Mouse (Mus musculus): ENCODE results near the gene Exoc6b. TPM values are rescaled to one million over a fixed set of nuclear protein-coding genes. Genes with fewer than 3 reads are reported as not detected.
A peak's percentile ranks its signal among the peaks of the same experiment; 100 is the strongest.

The Exoc6b gene
- polyA plus RNA-seq, 1 experiment = 0.56 TPM

GRCm38 (mm10) chr6:84661451-84662112, 407.7 kb downstream of the Exoc6b start:
- Histone ChIP-seq H3K4me3 (replicated peaks) (peak overlapping the region; percentile 26), H3K27me3 (replicated peaks) (no peaks in the 10 kb centered on the region), H3K36me3 (replicated peaks; ENCODE audit: low read length) (no peaks in the 10 kb centered on the region), H3K4me1 (peaks cover 11% of the 10 kb centered on the region), H3K9me3 (no peaks in the 10 kb centered on the region)
- no peak for TF ChIP-seq GATA1 (IDR thresholded peaks at IDR 0.05; ENCODE audit: borderline replicate concordance, low read length)
- TF ChIP-seq FLI1 (IDR thresholded peaks at IDR 0.05; ENCODE audit: low read length) = no peak

- peaks cover 11% of the 10 kb centered on the region for H3K4me1 ChIP-seq
- no peaks in the 10 kb centered on the region for H3K9me3 ChIP-seq
- TF ChIP-seq FLI1 (IDR thresholded peaks at IDR 0.05; ENCODE audit: low read length) = no peak
- TF ChIP-seq GATA1 (IDR thresholded peaks at IDR 0.05; ENCODE audit: borderline replicate concordance, low read length) = no peak
- peak overlapping the region; percentile 26 for H3K4me3 ChIP-seq (replicated peaks)
- H3K27me3 ChIP-seq (replicated peaks) = no peaks in the 10 kb centered on the region
- no peaks in the 10 kb centered on the region for H3K36me3 ChIP-seq (replicated peaks; ENCODE audit: low read length)
Observed at GRCm38 (mm10) chr6:84660982-84661381, 408.3 kb downstream of the Exoc6b start.

- no peaks in the 10 kb centered on the region for H3K27me3 ChIP-seq (replicated peaks)
- TF ChIP-seq FLI1 (IDR thresholded peaks at IDR 0.05; ENCODE audit: low read length) (no peak), GATA1 (IDR thresholded peaks at IDR 0.05; ENCODE audit: borderline replicate concordance, low read length) (no peak)
Observed at GRCm38 (mm10) chr6:84657091-84657490, 412.2 kb downstream of the Exoc6b start.

GRCm38 (mm10) chr6:84656680-84657079, 412.6 kb downstream of the Exoc6b start:
- Histone ChIP-seq H3K4me3 (replicated peaks) (no peak overlapping the region), H3K36me3 (replicated peaks; ENCODE audit: low read length) (no peaks in the 10 kb centered on the region), H3K27me3 (replicated peaks) (no peaks in the 10 kb centered on the region), H3K4me1 (peaks cover 8% of the 10 kb centered on the region), H3K9me3 (no peaks in the 10 kb centered on the region)
- TF ChIP-seq FLI1 (IDR thresholded peaks at IDR 0.05; ENCODE audit: low read length) (no peak), GATA1 (IDR thresholded peaks at IDR 0.05; ENCODE audit: borderline replicate concordance, low read length) (no peak)

More at GRCm38 (mm10) chr6:84657091-84657490, 412.2 kb downstream of the Exoc6b start:
- Histone ChIP-seq H3K36me3 (replicated peaks; ENCODE audit: low read length) (no peaks in the 10 kb centered on the region), H3K4me3 (replicated peaks) (no peak overlapping the region), H3K4me1 (peaks cover 11% of the 10 kb centered on the region), H3K9me3 (no peaks in the 10 kb centered on the region)

GRCm38 (mm10) chr6:84651902-84652301, 417.4 kb downstream of the Exoc6b start:
- Histone ChIP-seq H3K4me3 (replicated peaks) (no peak overlapping the region), H3K4me1 (no peaks in the 10 kb centered on the region), H3K9me3 (no peaks in the 10 kb centered on the region), H3K27me3 (replicated peaks) (peaks cover 3% of the 10 kb centered on the region), H3K36me3 (replicated peaks; ENCODE audit: low read length) (no peaks in the 10 kb centered on the region)
- TF ChIP-seq FLI1 (IDR thresholded peaks at IDR 0.05; ENCODE audit: low read length) (no peak), GATA1 (IDR thresholded peaks at IDR 0.05; ENCODE audit: borderline replicate concordance, low read length) (no peak)

- H3K4me3 ChIP-seq (replicated peaks) = no peak overlapping the region
- no peaks in the 10 kb centered on the region for H3K4me1 ChIP-seq
- TF ChIP-seq FLI1 (IDR thresholded peaks at IDR 0.05; ENCODE audit: low read length) = no peak
- no peak for TF ChIP-seq GATA1 (IDR thresholded peaks at IDR 0.05; ENCODE audit: borderline replicate concordance, low read length)
- peaks cover 3% of the 10 kb centered on the region for H3K27me3 ChIP-seq (replicated peaks)
- H3K36me3 ChIP-seq (replicated peaks; ENCODE audit: low read length) = no peaks in the 10 kb centered on the region
- no peaks in the 10 kb centered on the region for H3K9me3 ChIP-seq
Observed at GRCm38 (mm10) chr6:84647197-84647596, 422.1 kb downstream of the Exoc6b start.

- TF ChIP-seq GATA1 (IDR thresholded peaks at IDR 0.05; ENCODE audit: borderline replicate concordance, low read length) (no peak), FLI1 (IDR thresholded peaks at IDR 0.05; ENCODE audit: low read length) (no peak)
Observed at GRCm38 (mm10) chr6:84646696-84647095, 422.6 kb downstream of the Exoc6b start.

GRCm38 (mm10) chr6:84641062-84641431, 428.3 kb downstream of the Exoc6b start:
- TF ChIP-seq GATA1 (IDR thresholded peaks at IDR 0.05; ENCODE audit: borderline replicate concordance, low read length) = no peak
- no peak for TF ChIP-seq FLI1 (IDR thresholded peaks at IDR 0.05; ENCODE audit: low read length)
- H3K9me3 ChIP-seq = no peaks in the 10 kb centered on the region
- peaks cover 3% of the 10 kb centered on the region; the same call in 1 of the 2 replicates for H3K4me1 ChIP-seq
- no peaks in the 10 kb centered on the region for H3K36me3 ChIP-seq (replicated peaks; ENCODE audit: low read length)
- H3K4me3 ChIP-seq (replicated peaks) = no peak overlapping the region
- no peaks in the 10 kb centered on the region for H3K27me3 ChIP-seq (replicated peaks)

More at GRCm38 (mm10) chr6:84646696-84647095, 422.6 kb downstream of the Exoc6b start:
- Histone ChIP-seq H3K4me1 (no peaks in the 10 kb centered on the region), H3K4me3 (replicated peaks) (no peak overlapping the region), H3K9me3 (no peaks in the 10 kb centered on the region), H3K36me3 (replicated peaks; ENCODE audit: low read length) (no peaks in the 10 kb centered on the region), H3K27me3 (replicated peaks) (peaks cover 3% of the 10 kb centered on the region)

- no peak overlapping the region for H3K4me3 ChIP-seq (replicated peaks)
- H3K4me1 ChIP-seq = peaks cover 3% of the 10 kb centered on the region; the same call in 1 of the 2 replicates
- TF ChIP-seq FLI1 (IDR thresholded peaks at IDR 0.05; ENCODE audit: low read length) (no peak), GATA1 (IDR thresholded peaks at IDR 0.05; ENCODE audit: borderline replicate concordance, low read length) (no peak)
- no peaks in the 10 kb centered on the region for H3K36me3 ChIP-seq (replicated peaks; ENCODE audit: low read length)
- H3K9me3 ChIP-seq = no peaks in the 10 kb centered on the region
- no peaks in the 10 kb centered on the region for H3K27me3 ChIP-seq (replicated peaks)
Observed at GRCm38 (mm10) chr6:84640324-84641061, 428.8 kb downstream of the Exoc6b start.

GRCm38 (mm10) chr6:84638206-84638605, 431.1 kb downstream of the Exoc6b start:
- Histone ChIP-seq H3K27me3 (replicated peaks) (no peaks in the 10 kb centered on the region), H3K4me3 (replicated peaks) (no peak overlapping the region), H3K9me3 (no peaks in the 10 kb centered on the region), H3K4me1 (peaks cover 3% of the 10 kb centered on the region; the same call in 1 of the 2 replicates), H3K36me3 (replicated peaks; ENCODE audit: low read length) (no peaks in the 10 kb centered on the region)
- no peak for TF ChIP-seq FLI1 (IDR thresholded peaks at IDR 0.05; ENCODE audit: low read length)
- no peak for TF ChIP-seq GATA1 (IDR thresholded peaks at IDR 0.05; ENCODE audit: borderline replicate concordance, low read length)

Data from megakaryocyte, embryonic 14.5 days (primary cell).